Mouse (Mus musculus) CD4-positive naive resting alpha-beta T cell, adult 57 days (primary cell): ENCODE measurements around the gene Slc16a1. TPM values are rescaled to one million over a fixed set of nuclear protein-coding genes. Genes with fewer than 3 reads are reported as not detected.

Source experiments
- total RNA-seq: library from RNA; stranded (reverse); gene quantifications from one replicate; pipeline ENCODE4 v1.2.4, GENCODE M21; 2023

Slc16a1 gene
- total RNA-seq: 31.6 TPM

DNA sequence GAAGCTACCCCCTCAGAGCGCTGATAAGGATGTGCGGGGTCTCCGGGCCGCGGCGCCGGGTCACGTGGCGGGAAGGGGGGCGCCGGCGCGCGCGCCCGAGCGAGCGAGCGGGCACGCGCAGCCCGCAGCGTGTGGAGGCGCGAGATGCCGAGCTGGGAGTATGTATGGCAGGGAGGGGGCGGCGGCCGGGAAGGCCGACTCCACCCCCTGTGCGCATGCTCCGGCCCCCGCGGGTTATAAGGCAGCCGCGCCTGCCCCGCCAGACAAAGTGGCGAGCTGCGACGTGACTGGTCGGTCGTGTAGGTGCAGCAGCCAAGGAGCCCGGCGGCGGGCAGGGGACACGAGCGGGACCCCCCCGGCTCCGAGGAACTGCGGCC lies at the start of gene Slc16a1:
Gene Slc16a1 (plus strand): TSS at position 266 of the 377 bp plus-strand sequence.

Other genes starting within 250 kb of the Slc16a1 start
- gene Lrig2, start 126.8 kb upstream of the Slc16a1 start, total RNA-seq: 28.2 TPM
- 33.8 TPM for gene Ppm1j, start 142.4 kb downstream of the Slc16a1 start, total RNA-seq
- 0.86 TPM for gene Fam19a3, start 143.2 kb downstream of the Slc16a1 start, total RNA-seq
- 2.9 TPM for gene Rhoc, start 149.7 kb downstream of the Slc16a1 start, total RNA-seq
- gene Mov10, start 179.9 kb downstream of the Slc16a1 start, total RNA-seq: 50.4 TPM
- gene St7l, start 225.3 kb downstream of the Slc16a1 start, total RNA-seq: 32.0 TPM
- 184 TPM for gene Capza1, start 225.8 kb downstream of the Slc16a1 start, total RNA-seq